Mouse (Mus musculus) limb, embryonic 10.5 days (tissue): ENCODE data around the gene Sqstm1. TPM values are rescaled to one million over a fixed set of nuclear protein-coding genes. Genes with fewer than 3 reads are reported as not detected.

ENCODE experiments used
- DNase-seq: peaks from one replicate; pipeline ENCODE4 v3.0.0-alpha.2; 2017; ENCODE audit warnings: low spot score
- H3K27ac ChIP-seq: fragments of 300-500 bp; sonication (generic); 2 replicates; pipeline ENCODE4 v1.5.1; 2016; ENCODE audit warnings: mild to moderate bottlenecking
- H3K27me3 ChIP-seq: fragments of 300-500 bp; sonication (generic); 2 replicates; pipeline ENCODE4 v1.6.1; 2016; ENCODE audit warnings: low read depth, mild to moderate bottlenecking; ENCODE audit not compliant: poor library complexity, severe bottlenecking
- H3K36me3 ChIP-seq: fragments of 300-500 bp; sonication (generic); 2 replicates; pipeline ENCODE4 v1.6.1; 2016; ENCODE audit warnings: mild to moderate bottlenecking, moderate library complexity
- H3K4me1 ChIP-seq: fragments of 300-500 bp; sonication (generic); 2 replicates; pipeline ENCODE4 v1.6.1; 2016
- H3K4me3 ChIP-seq: fragments of 300-500 bp; sonication (generic); 2 replicates; pipeline ENCODE4 v1.5.1; 2016; ENCODE audit warnings: mild to moderate bottlenecking, moderate library complexity
- H3K9me3 ChIP-seq: fragments of 300-500 bp; sonication (generic); replicated peaks from 2 replicates; pipeline ENCODE4 v1.6.1; 2016; ENCODE audit warnings: mild to moderate bottlenecking
- WGBS: fragments of 180-500 bp; shearing (Covaris S2); methylation state at CpG from one replicate; pipeline ENCODE4 v1.1.7; 2016; 5-methylcytosine and 5-hydroxymethylcytosine counted together
- polyA plus RNA-seq: library from polyadenylated mRNA; unstranded; fragments of >200 nt; fragmentation: Nextera tagmentation; extraction: Ambion mirVana; gene quantifications from 2 replicates; pipeline ENCODE4 v1.2.1, GENCODE M21; 2016

Gene Sqstm1
- polyA plus RNA-seq, 1 experiment from 2014 or later = 137 TPM

DNA sequence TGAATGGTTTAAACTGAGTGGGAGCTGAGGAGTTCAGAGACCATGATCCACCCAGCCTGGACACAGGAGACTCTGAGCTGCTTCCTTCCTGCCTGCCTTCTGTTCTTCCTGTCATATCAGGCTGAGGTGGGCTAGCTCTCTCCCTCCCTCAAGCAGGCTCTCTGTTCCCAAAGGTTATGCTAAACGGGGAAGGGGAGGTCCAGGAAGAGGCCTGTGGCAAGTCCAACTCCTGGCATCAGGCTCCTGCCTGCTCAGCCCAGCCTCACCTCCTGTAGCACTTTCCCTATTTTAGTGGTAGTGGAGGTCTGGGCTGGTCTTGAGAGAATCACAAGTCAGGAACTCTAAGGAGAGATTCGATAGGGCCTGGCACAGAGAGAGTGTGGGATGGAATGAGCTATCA is 15.8 kb upstream of the Sqstm1 start:
- Histone ChIP-seq H3K4me3 (peak overlapping the region; percentile 91), H3K9me3 (no peaks in the 10 kb centered on the region), H3K36me3 (peaks cover 6% of the 10 kb centered on the region), H3K27me3 (peaks cover 11% of the 10 kb centered on the region), H3K27ac (peak overlapping the region; percentile 96), H3K4me1 (peaks cover 80% of the 10 kb centered on the region)
- WGBS = 32% methylated on average over 2 of the region's 2 CpGs
- DNase-seq = no peak

- Histone ChIP-seq H3K4me1 (peaks cover 76% of the 10 kb centered on the region), H3K27ac (peak overlapping the region; percentile 96), H3K4me3 (peak overlapping the region; percentile 91), H3K9me3 (no peaks in the 10 kb centered on the region), H3K27me3 (peaks cover 8% of the 10 kb centered on the region), H3K36me3 (peaks cover 3% of the 10 kb centered on the region; the same call in 1 of the 2 replicates)
- 3% methylated on average over 30 of the region's 34 CpGs for WGBS
- DNase-seq = peak; percentile 74
Measured at GRCm38 (mm10) chr11:50225611-50226378, 15.2 kb upstream of the Sqstm1 start.

- Histone ChIP-seq H3K27ac (peak overlapping the region; percentile 96), H3K4me1 (peaks cover 67% of the 10 kb centered on the region), H3K36me3 (no peaks in the 10 kb centered on the region), H3K27me3 (no peaks in the 10 kb centered on the region), H3K4me3 (peak overlapping the region; percentile 91), H3K9me3 (no peaks in the 10 kb centered on the region)
- WGBS = under 1% methylated on average over 68 of the region's 70 CpGs
- peak; percentile 89 for DNase-seq
Measured at GRCm38 (mm10) chr11:50224671-50225530, 14.3 kb upstream of the Sqstm1 start.

DNA sequence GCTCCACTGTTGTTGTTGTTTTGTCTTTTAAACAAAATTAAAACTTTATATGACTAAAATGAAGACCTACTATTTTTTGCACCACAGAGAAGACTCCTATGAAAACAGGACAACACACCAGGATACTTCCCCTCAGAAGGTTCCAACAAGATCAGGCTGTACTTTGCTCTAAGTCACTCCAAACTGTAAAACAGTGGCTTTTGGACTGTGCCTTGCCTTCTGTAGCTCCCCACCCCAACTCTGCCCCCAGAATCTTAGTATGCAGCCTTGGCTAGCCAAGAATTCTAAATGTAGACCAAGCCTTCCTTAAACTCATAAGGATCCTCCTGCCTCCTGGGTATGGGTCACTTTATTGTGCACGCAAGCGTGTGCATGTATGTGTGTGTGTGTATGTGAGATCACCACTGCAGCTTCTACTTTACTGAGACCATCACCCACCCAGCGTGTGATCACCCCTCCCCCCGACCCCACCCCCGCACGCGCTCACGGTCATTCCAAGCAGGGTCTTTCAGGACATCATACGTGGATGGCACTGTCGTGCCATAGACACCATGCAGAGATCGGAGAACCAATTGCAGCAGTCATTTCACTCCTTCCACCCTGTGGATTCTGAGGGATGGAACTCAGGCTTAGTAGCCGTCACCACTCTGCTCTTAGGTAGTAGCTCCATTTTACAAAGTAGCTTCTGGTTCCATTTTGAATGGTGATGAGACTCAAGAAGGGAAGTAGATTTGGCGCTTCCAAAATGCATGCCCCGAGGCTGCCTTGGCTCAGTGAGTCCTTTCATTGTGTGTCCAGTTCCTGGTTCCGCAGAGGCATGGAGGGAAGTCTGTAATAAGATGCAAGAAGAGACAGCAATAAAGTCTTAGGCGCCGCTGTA is 13.4 kb upstream of the Sqstm1 start:
- Histone ChIP-seq H3K4me3 (peak overlapping the region; percentile 91), H3K27ac (peak overlapping the region; percentile 96), H3K9me3 (no peaks in the 10 kb centered on the region), H3K36me3 (no peaks in the 10 kb centered on the region), H3K27me3 (no peaks in the 10 kb centered on the region), H3K4me1 (peaks cover 58% of the 10 kb centered on the region)
- WGBS = 10% methylated on average over 17 of the region's 17 CpGs
- no peak for DNase-seq

- Histone ChIP-seq H3K4me3 (no peak overlapping the region), H3K36me3 (no peaks in the 10 kb centered on the region), H3K9me3 (no peaks in the 10 kb centered on the region), H3K27ac (no peak overlapping the region), H3K27me3 (no peaks in the 10 kb centered on the region), H3K4me1 (peaks cover 50% of the 10 kb centered on the region)
- DNase-seq = no peak
- 59% methylated on average over 7 of the region's 7 CpGs for WGBS
Measured at GRCm38 (mm10) chr11:50222559-50223276, 12.1 kb upstream of the Sqstm1 start.

DNA sequence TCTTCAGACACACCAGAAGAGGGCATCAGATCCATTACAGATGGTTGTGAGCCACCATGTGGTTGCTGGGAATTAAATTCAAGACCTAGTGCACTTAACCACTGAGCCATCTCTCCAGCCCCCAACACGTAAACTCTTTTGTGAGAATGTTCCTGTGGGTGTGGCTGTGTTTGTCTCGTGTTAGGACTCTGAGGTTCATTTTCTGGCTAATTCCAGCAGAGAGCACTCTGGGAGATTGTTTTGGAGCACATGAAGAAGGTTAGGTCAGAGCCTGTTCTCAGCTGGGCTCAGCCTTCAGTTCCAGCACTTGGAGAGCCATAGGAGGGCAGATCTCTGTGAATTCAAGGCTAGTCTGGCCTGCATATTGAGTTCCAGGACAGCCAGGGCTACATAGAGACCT is 9.2 kb upstream of the Sqstm1 start:
- 52% methylated on average over 2 of the region's 2 CpGs for WGBS
- Histone ChIP-seq H3K9me3 (no peaks in the 10 kb centered on the region), H3K36me3 (no peaks in the 10 kb centered on the region), H3K27me3 (no peaks in the 10 kb centered on the region), H3K4me1 (peaks cover 42% of the 10 kb centered on the region), H3K4me3 (no peak overlapping the region), H3K27ac (no peak overlapping the region)
- DNase-seq = peak; percentile 27

GRCm38 (mm10) chr11:50217811-50218210 is 7.2 kb upstream of the Sqstm1 start:
- WGBS = 73% methylated on average over 4 of the region's 4 CpGs
- no peak overlapping the region for H3K4me3 ChIP-seq
- no peaks in the 10 kb centered on the region for H3K36me3 ChIP-seq
- no peak for DNase-seq
- no peaks in the 10 kb centered on the region for H3K27me3 ChIP-seq
- H3K27ac ChIP-seq = no peak overlapping the region
- H3K9me3 ChIP-seq = no peaks in the 10 kb centered on the region
- H3K4me1 ChIP-seq = peaks cover 33% of the 10 kb centered on the region

DNA sequence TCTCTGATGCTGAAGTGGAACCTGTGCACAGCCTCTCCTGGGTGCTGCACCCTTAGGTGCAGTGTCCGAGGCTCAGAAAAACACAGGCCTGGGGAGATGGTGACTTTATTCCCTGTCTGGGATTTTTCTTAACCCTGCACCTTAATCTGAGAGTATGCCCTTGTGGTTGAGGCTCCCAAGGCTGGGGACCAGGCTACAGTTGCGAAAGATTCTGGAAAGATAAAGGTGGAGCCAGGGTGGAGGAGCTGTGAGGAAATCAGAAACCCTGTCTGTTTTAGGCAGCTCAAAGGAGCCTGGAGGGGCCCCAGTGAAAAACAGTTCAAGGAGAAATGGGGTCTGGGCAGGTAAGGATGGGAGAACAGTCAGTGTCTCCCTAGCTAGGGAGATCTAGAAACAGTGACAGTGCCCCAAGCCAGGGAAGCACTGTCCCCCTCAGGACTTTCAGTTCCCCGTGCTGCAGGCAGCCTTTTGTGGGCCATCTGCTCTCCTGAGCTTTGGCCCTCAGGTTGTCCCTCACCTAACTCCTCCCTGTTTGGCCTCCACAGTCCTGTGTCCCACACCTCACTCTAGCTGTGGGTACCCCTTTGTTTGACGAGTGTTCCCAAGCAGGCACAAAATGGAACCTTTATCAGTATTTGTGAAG is 6.2 kb upstream of the Sqstm1 start:
- Histone ChIP-seq H3K27ac (peak overlapping the region; percentile 19; the same call in 1 of the 2 replicates), H3K27me3 (no peaks in the 10 kb centered on the region), H3K4me1 (peaks cover 32% of the 10 kb centered on the region), H3K9me3 (no peaks in the 10 kb centered on the region), H3K4me3 (no peak overlapping the region), H3K36me3 (no peaks in the 10 kb centered on the region)
- DNase-seq = no peak
- 72% methylated on average over 4 of the region's 4 CpGs for WGBS

GRCm38 (mm10) chr11:50215633-50216032 is 5.0 kb upstream of the Sqstm1 start:
- WGBS = 15% methylated on average over 9 of the region's 9 CpGs
- no peak overlapping the region for H3K4me3 ChIP-seq
- DNase-seq = no peak
- H3K4me1 ChIP-seq = peaks cover 38% of the 10 kb centered on the region
- no peaks in the 10 kb centered on the region for H3K27me3 ChIP-seq
- no peaks in the 10 kb centered on the region for H3K36me3 ChIP-seq
- H3K27ac ChIP-seq = no peak overlapping the region
- H3K9me3 ChIP-seq = no peaks in the 10 kb centered on the region

- H3K4me3 ChIP-seq = no peak overlapping the region
- no peak overlapping the region for H3K27ac ChIP-seq
Measured at GRCm38 (mm10) chr11:50214631-50215030, 4.0 kb upstream of the Sqstm1 start.

GRCm38 (mm10) chr11:50212848-50213758 is 2.5 kb upstream of the Sqstm1 start:
- peaks cover 1% of the 10 kb centered on the region; the same call in 1 of the 2 replicates for H3K36me3 ChIP-seq
- 70% methylated on average over 11 of the region's 11 CpGs for WGBS
- no peaks in the 10 kb centered on the region for H3K27me3 ChIP-seq
- peaks cover 38% of the 10 kb centered on the region for H3K4me1 ChIP-seq
- DNase-seq = no peak
- H3K9me3 ChIP-seq = no peaks in the 10 kb centered on the region
- no peak overlapping the region for H3K27ac ChIP-seq
- no peak overlapping the region for H3K4me3 ChIP-seq

More at GRCm38 (mm10) chr11:50214631-50215030, 4.0 kb upstream of the Sqstm1 start:
- Histone ChIP-seq H3K27me3 (no peaks in the 10 kb centered on the region), H3K4me1 (peaks cover 38% of the 10 kb centered on the region), H3K36me3 (no peaks in the 10 kb centered on the region), H3K9me3 (no peaks in the 10 kb centered on the region)
- WGBS = 91% methylated on average over 6 of the region's 6 CpGs
- no peak for DNase-seq
